Mouse (Mus musculus): ENCODE data around the gene Ptchd1.

GRCm38 (mm10) chrX:155657971-155658370 is 34.4 kb upstream of the Ptchd1 start:
- TF ChIP-seq CTCF (IDR thresholded peaks at IDR 0.05; ENCODE audit: control insufficient read depth, insufficient read depth, low read length) (no peak), POLR2A (IDR thresholded peaks at IDR 0.05; ENCODE audit: borderline replicate concordance, control insufficient read depth, low read depth, low read length) (no peak)
